Mouse (Mus musculus) brain, embryonic 14.5 days (tissue): ENCODE measurements around the gene Tmem266.

Experiments
- CTCF ChIP-seq: fragments of 200-500 bp; IDR thresholded peaks from 2 replicates; pipeline ENCODE4 v1.5.1; 2012; ENCODE audit warnings: inconsistent platforms, mild to moderate bottlenecking, moderate library complexity, borderline replicate concordance; ENCODE audit not compliant: insufficient read depth, insufficient read length; ENCODE audit errors: extremely low read depth
- POLR2A ChIP-seq: fragments of 200-500 bp; IDR thresholded peaks from 2 replicates; pipeline ENCODE4 v1.6.1; 2012; ENCODE audit warnings: mild to moderate bottlenecking, inconsistent platforms, borderline replicate concordance; ENCODE audit not compliant: poor library complexity, insufficient read depth, insufficient read length, severe bottlenecking; ENCODE audit errors: extremely low read depth

GRCm38 (mm10) chr9:55322641-55323040 is 4.1 kb upstream of the Tmem266 start:
- TF ChIP-seq CTCF (no peak), POLR2A (no peak)
